Mouse (Mus musculus): ENCODE data around the gene Itga2b.

Itga2b gene

GRCm38 (mm10) chr11:102469648-102470357 is at the start of gene Itga2b:
TSS of gene Itga2b (minus strand) at chr11:102470122.
- no peak for DNase-seq (ENCODE audit: low spot score in 2 of 2)

GRCm38 (mm10) chr11:102514793-102515424 is 45.0 kb upstream of the Itga2b start:
- DNase-seq (ENCODE audit: low spot score in 2 of 2), result no peak

- DNase-seq (ENCODE audit: low spot score in 2 of 2), result no peak
Observed at GRCm38 (mm10) chr11:102510226-102510625, 40.3 kb upstream of the Itga2b start.

- no peak for DNase-seq (ENCODE audit: low spot score in 2 of 2)
Observed at GRCm38 (mm10) chr11:102496732-102497131, 26.8 kb upstream of the Itga2b start.

- DNase-seq (ENCODE audit: low spot score in 2 of 2), result no peak
Observed at GRCm38 (mm10) chr11:102496206-102496605, 26.3 kb upstream of the Itga2b start.

GRCm38 (mm10) chr11:102495742-102496141 is 25.8 kb upstream of the Itga2b start:
- no peak for DNase-seq (ENCODE audit: low spot score in 2 of 2)

- no peak for DNase-seq (ENCODE audit: low spot score in 2 of 2)
Observed at GRCm38 (mm10) chr11:102495114-102495513, 25.2 kb upstream of the Itga2b start.

- no peak for DNase-seq (ENCODE audit: low spot score in 2 of 2)
Observed at GRCm38 (mm10) chr11:102494063-102494650, 24.2 kb upstream of the Itga2b start.

GRCm38 (mm10) chr11:102493241-102493640 is 23.3 kb upstream of the Itga2b start:
- DNase-seq (ENCODE audit: low spot score in 2 of 2), result no peak

GRCm38 (mm10) chr11:102487901-102488300 is 18.0 kb upstream of the Itga2b start:
- no peak for DNase-seq (ENCODE audit: low spot score in 2 of 2)

- DNase-seq (ENCODE audit: low spot score in 2 of 2), result peak; percentile 49 to 65
Observed at GRCm38 (mm10) chr11:102486733-102487386, 16.9 kb upstream of the Itga2b start.

- no peak for DNase-seq (ENCODE audit: low spot score in 2 of 2)
Observed at GRCm38 (mm10) chr11:102481779-102482178, 11.9 kb upstream of the Itga2b start.

- DNase-seq (ENCODE audit: low spot score in 2 of 2), result no peak
Observed at GRCm38 (mm10) chr11:102480897-102481296, 11.0 kb upstream of the Itga2b start.

GRCm38 (mm10) chr11:102480111-102480510 is 10.2 kb upstream of the Itga2b start:
- no peak for DNase-seq (ENCODE audit: low spot score in 2 of 2)

GRCm38 (mm10) chr11:102479581-102479980 is 9.7 kb upstream of the Itga2b start:
- DNase-seq (ENCODE audit: low spot score in 2 of 2), result no peak

- DNase-seq (ENCODE audit: low spot score in 2 of 2), result no peak
Observed at GRCm38 (mm10) chr11:102478671-102479070, 8.7 kb upstream of the Itga2b start.

GRCm38 (mm10) chr11:102475027-102475426 is 5.1 kb upstream of the Itga2b start:
- DNase-seq (ENCODE audit: low spot score in 2 of 2), result no peak

- DNase-seq (ENCODE audit: low spot score in 2 of 2), result peak; percentile 93 to 95
Observed at GRCm38 (mm10) chr11:102467041-102467631, 2.8 kb downstream of the Itga2b start.

GRCm38 (mm10) chr11:102465713-102466436 is 4.0 kb downstream of the Itga2b start:
- DNase-seq (ENCODE audit: low spot score in 2 of 2), result peak; percentile 76 to 77

GRCm38 (mm10) chr11:102464901-102465300 is 5.0 kb downstream of the Itga2b start:
- DNase-seq (ENCODE audit: low spot score in 2 of 2), result no peak

- DNase-seq (ENCODE audit: low spot score in 2 of 2), result no peak
Observed at GRCm38 (mm10) chr11:102461764-102462163, 8.2 kb downstream of the Itga2b start.
